Mouse (Mus musculus) erythroblast, embryonic 14.5 days (primary cell): ENCODE measurements around the gene Igsf8.

Experiments
- GATA1 ChIP-seq: IDR thresholded peaks from 2 replicates; pipeline ENCODE4 v1.6.1; 2012; ENCODE audit warnings: low read length, inconsistent platforms, mixed read lengths
- TAL1 ChIP-seq: IDR thresholded peaks from 3 replicates; pipeline ENCODE4 v1.6.1; 2012; ENCODE audit warnings: low read length, inconsistent platforms, mixed read lengths

DNA sequence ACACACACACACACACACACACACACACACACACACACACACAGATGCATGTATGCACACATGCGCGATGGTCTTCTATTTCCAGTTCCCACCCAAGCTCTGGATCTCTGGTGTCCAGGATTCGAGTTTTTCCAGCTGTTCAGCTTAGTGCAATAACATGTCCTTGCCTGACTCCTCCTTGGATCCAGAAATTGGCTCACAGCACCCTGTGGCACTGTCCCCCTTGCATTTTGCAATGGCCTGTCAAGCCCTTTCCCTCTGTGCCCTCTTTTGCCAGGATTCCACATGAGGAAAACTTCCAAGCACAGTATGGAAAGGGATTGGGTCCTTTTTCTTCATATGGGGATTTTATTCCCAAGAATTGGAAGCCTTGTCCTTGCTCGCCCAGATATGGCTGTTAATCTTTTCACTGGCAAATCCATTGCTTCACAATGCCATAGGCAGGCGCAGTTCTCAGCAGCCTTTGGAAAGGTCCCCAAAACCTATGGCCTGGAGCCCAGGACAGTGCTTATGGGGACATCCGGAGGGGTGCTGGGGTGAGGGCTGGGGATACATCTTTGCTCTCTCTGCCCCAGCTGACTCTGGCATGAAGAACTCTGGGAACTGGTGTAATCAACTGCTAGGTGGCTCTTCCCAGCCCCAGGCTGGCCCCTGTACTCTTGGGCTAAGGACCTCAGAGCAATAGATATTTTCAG, 35.5 kb downstream of the Igsf8 start:
- TF ChIP-seq GATA1 (no peak), TAL1 (no peak)
